Mouse (Mus musculus) urinary bladder, adult 18-20 months (tissue): Measurements from ENCODE around the gene Dcdc2c.

ENCODE experiments used
- DNase-seq, 2 experiments: peaks; one replicate each; pipeline ENCODE4 v3.0.0; 2022; ENCODE audit warnings: low spot score in 2 of 2, mixed read lengths in 2 of 2

The Dcdc2c gene

GRCm38 (mm10) chr12:28552299-28552698, at the start of gene Dcdc2c:
TSS of gene Dcdc2c (minus strand) at chr12:28552399.
- DNase-seq: no peak

- no peak for DNase-seq
Measured at GRCm38 (mm10) chr12:28598526-28598991, 46.4 kb upstream of the Dcdc2c start.

- DNase-seq: no peak
Measured at GRCm38 (mm10) chr12:28598110-28598509, 45.9 kb upstream of the Dcdc2c start.

GRCm38 (mm10) chr12:28597699-28598098, 45.5 kb upstream of the Dcdc2c start:
- DNase-seq: no peak

GRCm38 (mm10) chr12:28596851-28597250, 44.7 kb upstream of the Dcdc2c start:
- DNase-seq: no peak

GRCm38 (mm10) chr12:28590428-28590827, 38.2 kb upstream of the Dcdc2c start:
- DNase-seq: no peak

- DNase-seq: peak; percentile 74
Measured at GRCm38 (mm10) chr12:28589090-28589868, 37.1 kb upstream of the Dcdc2c start.

- no peak for DNase-seq
Measured at GRCm38 (mm10) chr12:28587949-28588348, 35.8 kb upstream of the Dcdc2c start.

- DNase-seq: no peak
Measured at GRCm38 (mm10) chr12:28584036-28584435, 31.8 kb upstream of the Dcdc2c start.

- no peak for DNase-seq
Measured at GRCm38 (mm10) chr12:28582423-28582822, 30.2 kb upstream of the Dcdc2c start, which contains the start of gene Allc. TSS of gene Allc (minus strand) at chr12:28582523.

- DNase-seq: no peak
Measured at GRCm38 (mm10) chr12:28579132-28579531, 26.9 kb upstream of the Dcdc2c start.

- DNase-seq: no peak
Measured at GRCm38 (mm10) chr12:28578147-28578546, 25.9 kb upstream of the Dcdc2c start.

GRCm38 (mm10) chr12:28575366-28576070, 23.3 kb upstream of the Dcdc2c start:
- no peak for DNase-seq

- no peak for DNase-seq
Measured at GRCm38 (mm10) chr12:28572241-28572640, 20.0 kb upstream of the Dcdc2c start.

- DNase-seq: no peak
Measured at GRCm38 (mm10) chr12:28551775-28552174, 424 bp downstream of the Dcdc2c start.

GRCm38 (mm10) chr12:28548887-28549286, 3.3 kb downstream of the Dcdc2c start:
- no peak for DNase-seq

GRCm38 (mm10) chr12:28514264-28514775, 37.9 kb downstream of the Dcdc2c start:
- no peak for DNase-seq

GRCm38 (mm10) chr12:28509699-28510280, 42.4 kb downstream of the Dcdc2c start:
- DNase-seq: no peak

- DNase-seq: no peak
Measured at GRCm38 (mm10) chr12:28494289-28494688, 57.9 kb downstream of the Dcdc2c start.

GRCm38 (mm10) chr12:28482483-28483160, 69.6 kb downstream of the Dcdc2c start:
- no peak for DNase-seq

GRCm38 (mm10) chr12:28460951-28461431, 91.2 kb downstream of the Dcdc2c start:
- DNase-seq: no peak

- no peak for DNase-seq
Measured at GRCm38 (mm10) chr12:28460523-28460922, 91.7 kb downstream of the Dcdc2c start.
